Mouse (Mus musculus) frontal cortex, adult (tissue): ENCODE measurements at regions not wholly inside any gene's neighbourhood (a gene's known extent, or its start where the extent isn't known, plus 50 kb on each side); places are given as distances from the start of the nearest gene placed in this dataset.

ENCODE experiments used
- ATAC-seq: cut with Nextera tagmentation; 2 replicates; pipeline ENCODE4 v1.9.2; 2017; ENCODE audit warnings: mild to moderate bottlenecking, moderate library complexity, mixed read lengths; ENCODE audit not compliant: low TSS enrichment

DNA sequence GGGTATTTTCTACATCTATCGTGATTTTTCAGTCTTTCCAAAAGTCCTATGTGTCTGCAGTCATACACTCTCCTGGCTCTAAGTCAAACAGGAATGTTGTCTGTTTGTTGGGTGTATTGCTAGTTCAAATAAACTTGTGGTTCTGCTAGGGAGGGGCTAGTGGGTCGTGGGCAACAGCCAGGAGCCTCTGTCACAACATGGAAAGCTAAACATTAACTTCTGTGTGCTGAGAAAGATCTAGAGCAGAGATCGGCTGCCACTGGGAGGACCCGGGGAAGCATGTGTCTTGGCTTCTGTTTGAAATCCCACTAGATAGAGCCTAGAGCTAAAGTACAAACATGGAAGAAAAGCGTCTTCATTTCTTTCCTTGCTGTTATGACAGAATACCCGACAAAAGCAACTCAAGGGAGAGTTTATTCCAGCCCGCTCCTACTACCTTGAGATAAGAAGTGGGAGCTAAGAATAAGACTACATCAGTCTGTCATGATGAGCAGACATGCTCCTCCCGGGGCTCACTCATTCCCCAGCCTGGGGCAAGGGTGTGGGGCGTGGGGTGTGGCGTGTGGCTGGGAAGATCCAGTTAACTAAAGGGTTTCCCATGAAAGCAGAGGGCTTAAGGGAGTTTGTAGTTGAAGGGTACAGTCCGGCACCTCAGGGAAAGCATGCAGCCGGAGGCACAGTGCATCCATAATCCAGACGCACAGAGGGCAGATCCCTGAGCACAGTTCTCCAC is 190.7 kb downstream of the Rybp start:
- no peak for ATAC-seq

- ATAC-seq = no peak
Observed at GRCm38 (mm10) chr6:100094653-100095217, 192.6 kb downstream of the Rybp start.

DNA sequence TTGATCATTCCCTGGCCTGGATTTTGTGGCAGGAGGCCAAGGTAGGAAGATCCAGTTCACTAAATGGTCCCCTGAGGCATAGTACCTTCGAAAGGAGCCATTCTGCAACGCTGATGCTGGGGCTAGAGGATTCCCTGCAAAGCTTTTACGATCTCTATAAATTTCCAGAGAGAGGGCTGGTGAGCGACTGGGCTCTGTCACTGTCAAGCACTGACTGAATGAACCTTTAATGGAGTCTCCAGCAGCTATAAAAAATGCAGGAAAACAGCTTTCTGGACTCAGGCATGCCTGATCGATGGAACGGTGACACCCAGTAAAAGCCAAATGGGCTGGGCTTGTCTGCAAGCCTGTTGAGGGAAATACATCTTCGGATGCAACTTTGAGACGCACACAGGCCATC is 194.4 kb downstream of the Rybp start:
- no peak for ATAC-seq

DNA sequence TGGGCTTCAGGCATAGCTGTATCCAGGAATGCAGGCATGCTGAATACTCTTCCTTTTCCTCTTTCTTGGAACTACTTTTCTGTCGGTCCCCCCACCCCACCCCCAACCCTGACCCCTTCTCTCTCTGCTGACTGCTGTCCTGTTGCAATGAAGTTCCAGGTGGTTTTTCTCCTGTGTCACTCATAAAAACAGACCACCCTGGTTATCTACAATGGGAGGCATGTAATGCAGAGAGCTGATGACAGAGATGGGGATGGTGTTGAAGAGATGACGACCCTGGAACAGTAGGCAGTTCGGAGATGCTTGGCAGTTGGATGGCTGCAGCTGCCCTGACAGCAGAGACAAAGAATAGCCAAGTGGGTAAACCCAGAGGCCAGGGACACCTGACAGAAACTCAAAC is 195.5 kb downstream of the Rybp start:
- ATAC-seq = no peak

DNA sequence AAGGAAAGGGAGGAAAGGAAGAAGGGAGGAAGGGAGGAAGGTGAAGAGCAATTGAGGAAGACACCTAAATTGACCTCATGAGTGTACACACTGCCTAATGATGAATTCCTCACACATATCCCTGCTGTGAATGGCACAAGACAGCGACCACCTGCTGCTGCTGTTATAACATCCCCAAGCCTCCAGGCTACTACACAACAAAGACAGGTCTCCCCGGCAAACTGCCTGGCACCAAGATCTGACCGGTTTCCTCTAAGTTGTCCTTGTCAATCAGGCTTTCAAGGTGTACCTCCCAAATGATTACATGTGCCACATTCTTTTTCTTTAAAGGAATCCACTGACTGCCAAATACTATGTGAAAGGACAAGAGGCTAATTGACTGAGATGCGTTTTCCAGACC is 198.7 kb downstream of the Rybp start:
- no peak for ATAC-seq

DNA sequence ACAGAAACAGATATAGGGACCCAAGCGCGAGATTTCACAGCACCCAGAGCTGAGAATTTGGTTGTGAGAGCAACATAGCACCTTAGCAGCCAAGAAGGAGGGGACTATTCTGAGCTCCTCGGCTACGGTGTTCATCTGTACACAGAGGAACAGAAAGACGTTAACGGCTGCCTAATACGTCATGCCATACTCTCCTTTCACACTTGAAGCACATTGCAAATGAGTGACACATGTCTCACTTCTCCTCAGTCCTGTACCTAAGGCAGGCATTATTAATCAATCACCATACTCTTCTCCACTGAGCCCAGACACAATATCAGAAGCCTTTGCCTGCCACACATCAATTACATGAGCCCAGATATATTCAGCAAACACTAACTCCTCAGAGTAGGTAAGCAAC is 200.5 kb downstream of the Rybp start:
- no peak for ATAC-seq

- no peak for ATAC-seq
Observed at GRCm38 (mm10) chr6:100085981-100086380, 201.3 kb downstream of the Rybp start.

DNA sequence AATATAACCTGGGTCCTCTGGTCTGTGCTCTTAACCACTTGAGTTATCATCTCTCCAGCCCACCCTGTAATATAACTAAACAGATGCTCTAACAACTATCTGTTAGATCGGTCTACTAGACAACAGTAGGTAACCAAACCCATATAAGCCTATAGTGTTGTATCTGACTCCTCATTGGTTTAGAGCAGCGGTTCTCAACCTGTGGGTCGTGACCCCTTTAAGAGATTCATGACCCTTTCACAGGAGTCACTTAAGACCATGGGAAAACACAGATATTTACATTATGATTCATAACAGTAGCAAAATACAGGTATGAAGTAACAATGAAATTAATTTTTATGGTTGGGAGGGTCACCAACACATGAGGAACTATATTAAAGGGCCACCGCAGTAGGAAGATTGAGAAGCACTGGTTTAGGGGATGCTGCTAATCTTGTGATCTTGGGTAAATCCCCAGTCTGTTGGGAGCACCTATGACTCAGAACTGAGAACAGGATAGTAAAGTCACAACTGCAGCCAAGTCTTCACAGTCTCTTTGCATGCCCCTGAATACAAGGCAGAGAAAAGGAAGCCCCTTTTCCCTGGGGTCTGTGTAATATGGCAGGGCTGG is 203.3 kb downstream of the Rybp start:
- ATAC-seq = no peak

- ATAC-seq = no peak
Observed at GRCm38 (mm10) chr6:100083127-100083526, 204.2 kb downstream of the Rybp start.

- ATAC-seq = no peak
Observed at GRCm38 (mm10) chr6:100074672-100075335, 212.5 kb downstream of the Rybp start.

- ATAC-seq = no peak
Observed at GRCm38 (mm10) chr6:100072261-100072968, 214.9 kb downstream of the Rybp start.

- peak; percentile 89 for ATAC-seq
Observed at GRCm38 (mm10) chr6:100069151-100069550, 218.1 kb downstream of the Rybp start.

GRCm38 (mm10) chr6:100067273-100067672 is 220.0 kb downstream of the Rybp start:
- ATAC-seq = no peak

GRCm38 (mm10) chr6:100065586-100065985 is 221.7 kb downstream of the Rybp start:
- no peak for ATAC-seq

DNA sequence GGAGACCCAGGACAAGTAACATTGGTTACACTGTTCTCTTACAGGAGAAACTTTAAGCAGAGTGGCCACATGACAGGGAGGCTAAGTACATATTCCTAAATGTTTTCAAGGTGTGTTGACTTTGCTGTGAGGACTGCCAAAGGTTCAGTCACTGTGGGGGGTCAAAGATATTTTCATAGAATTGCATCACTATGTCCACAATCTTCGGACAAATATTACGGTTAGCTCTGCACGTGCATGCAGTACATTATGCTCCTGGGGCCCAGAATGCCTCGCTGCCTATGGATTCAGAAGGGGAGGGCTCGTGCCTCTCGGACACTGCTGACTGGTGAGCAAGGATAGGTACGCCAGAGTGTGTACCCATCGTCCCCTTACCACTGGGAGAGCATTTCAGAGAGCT is 224.3 kb downstream of the Rybp start:
- no peak for ATAC-seq

- peak; percentile 78 for ATAC-seq
Observed at GRCm38 (mm10) chr6:100059803-100060202, 227.5 kb downstream of the Rybp start.

GRCm38 (mm10) chr6:100055980-100056379 is 231.3 kb downstream of the Rybp start:
- ATAC-seq = no peak

DNA sequence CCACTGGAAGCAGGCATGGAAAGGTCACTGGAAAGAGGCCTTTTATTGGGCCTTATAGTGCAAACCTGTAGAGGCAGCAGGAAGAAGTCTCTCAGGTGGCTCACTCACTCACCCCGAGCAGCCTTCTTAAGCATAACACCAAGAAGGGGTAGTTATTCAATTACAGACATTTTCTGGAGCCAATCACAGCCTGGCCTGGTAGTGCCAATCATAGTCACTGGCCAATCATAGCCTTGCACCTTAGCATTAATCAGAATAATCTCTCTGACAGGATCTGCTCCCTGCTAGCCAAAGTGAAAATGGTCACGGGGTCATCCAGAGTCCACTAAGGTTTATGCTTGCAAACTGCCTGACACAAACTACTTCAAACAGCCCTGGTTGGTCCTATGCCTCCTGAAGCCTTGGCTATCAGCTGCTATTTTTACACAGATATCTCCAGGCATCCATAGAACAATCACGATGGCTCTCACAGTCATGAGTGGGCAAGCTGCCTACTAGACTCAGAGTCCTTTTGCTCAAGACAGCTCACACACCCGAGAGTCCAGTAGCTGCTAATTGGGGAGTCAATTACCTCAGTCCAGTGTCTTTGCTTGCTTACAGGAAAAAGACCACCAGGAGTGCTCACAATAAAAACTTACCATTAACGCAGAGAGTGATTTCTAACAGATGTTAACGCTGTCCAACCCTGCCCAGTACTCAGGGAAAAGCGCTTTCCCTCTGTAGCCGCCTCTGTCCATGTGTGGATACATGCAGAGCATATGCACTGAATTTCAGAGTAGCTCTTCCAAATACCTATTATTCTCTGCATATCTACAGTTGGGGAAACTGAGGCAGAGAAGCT is 234.1 kb downstream of the Rybp start:
- ATAC-seq = no peak

DNA sequence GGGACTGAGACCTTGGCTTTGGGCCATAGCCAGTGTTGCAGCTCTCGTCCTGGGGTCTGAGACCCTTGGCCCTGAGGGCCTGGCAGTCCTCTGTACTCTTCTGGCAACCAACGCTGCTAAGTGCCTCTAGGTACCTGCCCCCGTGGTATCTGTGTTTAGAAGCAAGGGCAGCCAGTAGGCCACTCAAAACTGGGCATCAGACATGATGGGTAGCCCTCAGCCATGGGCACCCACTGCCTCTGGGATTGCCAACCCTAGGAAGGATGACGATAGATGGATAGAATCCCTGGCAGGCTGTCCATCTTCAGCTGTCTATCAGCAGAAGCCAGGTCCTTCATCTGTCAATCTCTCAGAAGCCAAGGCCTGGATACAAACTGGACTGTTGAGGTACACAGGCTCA is 234.9 kb downstream of the Rybp start:
- ATAC-seq = no peak

DNA sequence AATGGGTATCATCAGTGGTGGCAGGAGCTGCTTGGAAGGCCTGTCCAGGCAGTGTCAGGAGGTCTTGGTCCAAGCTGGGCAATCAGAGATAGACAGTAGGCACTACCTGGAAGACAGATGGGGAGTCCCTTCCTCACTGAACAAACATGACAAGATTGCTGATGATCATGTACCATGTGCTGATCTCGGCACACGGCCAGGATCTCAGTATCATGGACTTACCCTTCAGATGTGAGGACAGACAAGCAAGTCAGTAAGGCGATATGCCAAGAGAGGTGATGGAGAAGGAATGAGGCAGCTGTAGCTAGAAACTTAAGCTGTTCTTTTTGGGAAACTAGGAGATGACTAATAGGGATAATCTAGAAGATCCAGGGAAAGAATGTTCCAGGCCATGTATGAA is 238.2 kb downstream of the Rybp start:
- ATAC-seq = no peak
